9 mouse cellular contexts compared by ENCODE assay signal in the genomic region with DNA sequence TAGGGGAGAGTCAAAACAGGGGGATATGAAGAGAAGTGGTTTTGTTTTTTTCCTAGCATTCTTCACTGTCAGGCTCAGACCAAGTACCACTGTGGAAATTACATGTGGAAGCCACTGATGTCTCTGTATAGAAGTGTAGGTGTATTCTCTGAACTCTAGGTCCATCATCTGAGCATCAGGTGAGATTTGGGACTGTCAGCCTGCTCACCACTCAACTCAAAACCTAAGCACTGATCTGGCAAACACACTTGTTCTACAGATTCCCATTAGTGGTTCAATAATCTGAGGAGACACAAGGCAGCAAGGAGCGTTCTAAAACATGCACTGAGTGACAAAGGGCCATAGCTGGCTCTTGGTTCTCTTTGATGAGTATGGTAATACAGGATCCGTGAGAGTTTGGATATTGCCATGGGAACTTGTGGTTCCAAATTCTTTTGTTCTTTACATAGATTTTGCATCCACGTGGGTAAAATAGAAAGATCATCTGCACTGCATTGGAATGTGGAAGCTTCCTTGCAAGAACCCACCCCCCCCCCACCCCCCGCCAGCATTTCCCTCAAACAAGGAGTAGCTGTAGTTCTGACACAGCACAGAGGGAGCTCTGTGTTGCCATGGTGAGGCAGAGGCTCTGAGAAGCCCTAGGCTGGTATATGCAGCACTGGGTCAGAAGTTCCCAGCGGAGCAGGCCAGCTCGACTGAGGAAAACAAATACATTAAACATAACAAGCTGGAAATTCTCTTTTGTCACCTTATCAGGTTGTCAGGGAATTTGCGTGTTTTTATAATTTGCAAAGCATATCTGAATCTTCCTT.
DNase-seq lines count a peak whose midpoint lies in the region; ATAC-seq and TF ChIP-seq lines count a peak whose summit lies in the region.
"Had no signal": no experiment of that assay in that cellular context is flagged by ENCODE, and none has a peak within 500 bp of the region (broad histone marks: within the 10 kb centered on the region; RNA-seq: fewer than 3 reads in every experiment).

No protein-coding gene starts in this region.

- no peak for TF ChIP-seq POLR2A in kidney, adult 2 months (IDR thresholded peaks at IDR 0.05; ENCODE audit: low read depth, low read length)

- DNase-seq in kidney, adult 18-20 months: no peak
- DNase-seq in layer of hippocampus, postnatal 10 days (ENCODE audit: low spot score in 2 of 2): peak; percentile 32 to 45
- DNase-seq in urinary bladder, adult 2 months (ENCODE audit: low spot score): no peak
- no peak for DNase-seq in kidney, adult 2 months
- no peak for DNase-seq in thymus, postnatal 36 days

- H3K4me3 ChIP-seq in kidney, embryonic 16.5 days (ENCODE audit: low read length): no peak overlapping the region
- no peak overlapping the region for H3K4me3 ChIP-seq in embryonic facial prominence, embryonic 12.5 days
- H3K4me3 ChIP-seq in neural tube, embryonic 15.5 days (replicated peaks): no peak overlapping the region
- no peak overlapping the region for H3K4me3 ChIP-seq in kidney, adult 2 months (ENCODE audit: insufficient read depth, low read depth, low read length)
- H3K4me3 ChIP-seq: heart, embryonic 15.5 days had no signal

- no peaks in the 10 kb centered on the region for H3K9me3 ChIP-seq in kidney, embryonic 16.5 days (ENCODE audit: low read length)
- H3K9me3 ChIP-seq in embryonic facial prominence, embryonic 12.5 days: no peaks in the 10 kb centered on the region
- no peaks in the 10 kb centered on the region for H3K9me3 ChIP-seq in neural tube, embryonic 15.5 days (replicated peaks)
- H3K9me3 ChIP-seq: heart, embryonic 15.5 days had no signal

- H3K4me2 ChIP-seq in kidney, embryonic 16.5 days (replicated peaks; ENCODE audit: low read depth, low read length): no peak overlapping the region
- no peak overlapping the region for H3K4me2 ChIP-seq in embryonic facial prominence, embryonic 12.5 days (replicated peaks)
- H3K4me2 ChIP-seq in neural tube, embryonic 15.5 days: no peak overlapping the region
- H3K4me2 ChIP-seq: heart, embryonic 15.5 days had no signal

- H3K4me1 ChIP-seq in kidney, embryonic 16.5 days (ENCODE audit: insufficient read depth, low read length): no peaks in the 10 kb centered on the region
- H3K4me1 ChIP-seq in embryonic facial prominence, embryonic 12.5 days: peaks cover 15% of the 10 kb centered on the region
- H3K4me1 ChIP-seq in neural tube, embryonic 15.5 days: peaks cover 24% of the 10 kb centered on the region
- no peaks in the 10 kb centered on the region for H3K4me1 ChIP-seq in kidney, adult 2 months (ENCODE audit: control insufficient read depth, insufficient read depth, low read length)
- H3K4me1 ChIP-seq: heart, embryonic 15.5 days had no signal

- H3K36me3 ChIP-seq in kidney, embryonic 16.5 days (ENCODE audit: insufficient read depth, low read length): no peaks in the 10 kb centered on the region
- H3K36me3 ChIP-seq in embryonic facial prominence, embryonic 12.5 days: no peaks in the 10 kb centered on the region
- no peaks in the 10 kb centered on the region for H3K36me3 ChIP-seq in neural tube, embryonic 15.5 days
- no peaks in the 10 kb centered on the region for H3K36me3 ChIP-seq in kidney, adult 2 months (ENCODE audit: control insufficient read depth, insufficient read depth, low read length)
- H3K36me3 ChIP-seq: heart, embryonic 15.5 days had no signal

- 34% methylated on average over 7 of the region's 7 CpGs for WGBS in kidney, embryonic 16.5 days
- 23% methylated on average over 7 of the region's 7 CpGs for WGBS in embryonic facial prominence, embryonic 12.5 days
- 7% methylated on average over 7 of the region's 7 CpGs for WGBS in neural tube, embryonic 15.5 days
- WGBS in kidney, adult 2 months: 47% methylated on average over 7 of the region's 7 CpGs

- TF ChIP-seq CTCF in kidney, adult 2 months (conservative IDR thresholded peaks at IDR 0.05; ENCODE audit: insufficient read depth, insufficient read length, low read depth, low read length): no peak

- no peak overlapping the region for H3K27ac ChIP-seq in kidney, embryonic 16.5 days (ENCODE audit: low read length)
- H3K27ac ChIP-seq in embryonic facial prominence, embryonic 12.5 days: no peak overlapping the region
- H3K27ac ChIP-seq in neural tube, embryonic 15.5 days (replicated peaks): peak overlapping the region; percentile 72
- no peak overlapping the region for H3K27ac ChIP-seq in kidney, adult 2 months (ENCODE audit: insufficient read depth, low read depth, low read length)
- H3K27ac ChIP-seq: heart, embryonic 15.5 days had no signal

- H3K9ac ChIP-seq in kidney, embryonic 16.5 days (replicated peaks; ENCODE audit: low read length): no peak overlapping the region
- no peak overlapping the region for H3K9ac ChIP-seq in embryonic facial prominence, embryonic 12.5 days
- no peak overlapping the region; the same call in 1 of the 2 replicates for H3K9ac ChIP-seq in neural tube, embryonic 15.5 days (replicated peaks)
- H3K9ac ChIP-seq: heart, embryonic 15.5 days had no signal

- H3K27me3 ChIP-seq in kidney, embryonic 16.5 days (ENCODE audit: insufficient read depth, low read length): no peaks in the 10 kb centered on the region
- H3K27me3 ChIP-seq in embryonic facial prominence, embryonic 12.5 days: no peaks in the 10 kb centered on the region
- H3K27me3 ChIP-seq in neural tube, embryonic 15.5 days (replicated peaks): no peaks in the 10 kb centered on the region
- H3K27me3 ChIP-seq in kidney, adult 2 months (replicated peaks; ENCODE audit: control insufficient read depth, insufficient read depth, low read length): no peaks in the 10 kb centered on the region
- H3K27me3 ChIP-seq: heart, embryonic 15.5 days had no signal

- ATAC-seq in kidney, embryonic 16.5 days (ENCODE audit: low FRiP score, low TSS enrichment): peak; percentile 70; the same call in 1 of the 2 replicates
- ATAC-seq in embryonic facial prominence, embryonic 12.5 days (ENCODE audit: insufficient number of reproducible peaks, insufficient read depth, low FRiP score, low TSS enrichment): peak; percentile 93
- ATAC-seq in neural tube, embryonic 15.5 days (ENCODE audit: low FRiP score): peak; percentile 97

Comparison
In these comparisons a context has a peak if more than half of its experiments do, and no peak if none do; other contexts are left out.
1. DNase-seq: peak in layer of hippocampus, postnatal 10 days (2 of 2); none in kidney, adult 18-20 months (single experiment), urinary bladder, adult 2 months (single experiment), kidney, adult 2 months (single experiment) and thymus, postnatal 36 days (0 of 2).
2. Peak in every context shown above with its lines, with median percentiles within 50 percentile points of each other: ATAC-seq.